Mouse (Mus musculus) limb, embryonic 13.5 days (tissue): ENCODE measurements at regions not wholly inside any gene's neighbourhood (a gene's known extent, or its start where the extent isn't known, plus 50 kb on each side); places are given as distances from the start of the nearest gene placed in this dataset. TPM values are rescaled to one million over a fixed set of nuclear protein-coding genes. Genes with fewer than 3 reads are reported as not detected.

ENCODE experiments used
- ATAC-seq: fragments of 200-750 bp; cut with Nextera tagmentation; 2 replicates; pipeline ENCODE4 v1.8.0; 2017; ENCODE audit warnings: low read depth, moderate number of reproducible peaks, moderate TSS enrichment; ENCODE audit not compliant: low FRiP score
- H3K27ac ChIP-seq: fragments of 300-500 bp; sonication (generic); 2 replicates; pipeline ENCODE4 v1.5.1; 2015; ENCODE audit warnings: inconsistent platforms, mild to moderate bottlenecking, moderate library complexity
- H3K27me3 ChIP-seq: fragments of 300-500 bp; sonication (generic); 2 replicates; pipeline ENCODE4 v1.6.1; 2015; ENCODE audit warnings: mild to moderate bottlenecking, inconsistent platforms
- H3K36me3 ChIP-seq: fragments of 300-500 bp; sonication (generic); 2 replicates; pipeline ENCODE4 v1.6.1; 2015; ENCODE audit warnings: inconsistent platforms, mild to moderate bottlenecking, moderate library complexity
- H3K4me1 ChIP-seq: fragments of 300-500 bp; sonication (generic); 2 replicates; pipeline ENCODE4 v1.6.1; 2015; ENCODE audit warnings: inconsistent platforms
- H3K4me2 ChIP-seq: fragments of 300-500 bp; sonication (generic); replicated peaks from 2 replicates; pipeline ENCODE4 v1.6.1; 2015; ENCODE audit warnings: inconsistent platforms, mild to moderate bottlenecking, moderate library complexity
- H3K4me3 ChIP-seq: fragments of 300-500 bp; sonication (generic); 2 replicates; pipeline ENCODE4 v1.5.1; 2015; ENCODE audit warnings: moderate library complexity, mild to moderate bottlenecking, inconsistent platforms
- H3K9ac ChIP-seq: fragments of 300-500 bp; sonication (generic); 2 replicates; pipeline ENCODE4 v1.6.1; 2015; ENCODE audit warnings: mild to moderate bottlenecking, inconsistent platforms
- H3K9me3 ChIP-seq: fragments of 300-500 bp; sonication (generic); 2 replicates; pipeline ENCODE4 v1.6.1; 2016; ENCODE audit warnings: inconsistent platforms
- WGBS: fragments of 180-500 bp; shearing (Covaris S2); methylation state at CpG from one replicate; pipeline ENCODE4 v1.1.7; 2015; 5-methylcytosine and 5-hydroxymethylcytosine counted together
- microRNA-seq: library from miRNA; unstranded; fragments of <30 nt; microRNA quantifications from one replicate; pipeline ENCODE4, GENCODE M21; 2016

- Histone ChIP-seq H3K4me3 (no peak overlapping the region), H3K4me1 (peaks cover 22% of the 10 kb centered on the region), H3K9ac (no peak overlapping the region), H3K27me3 (0 out of 2 replicates have a peak, but pooled peaks cover 4% of the 10 kb centered on the region), H3K36me3 (no peaks in the 10 kb centered on the region), H3K4me2 (no peak overlapping the region), H3K9me3 (no peaks in the 10 kb centered on the region), H3K27ac (no peak overlapping the region)
- ATAC-seq, result no peak
- 74% methylated on average over 6 of the region's 6 CpGs for WGBS
These were observed 56.4 kb upstream of the Max start for GRCm38 (mm10) chr12:77018373-77018772.

GRCm38 (mm10) chr12:77014908-77015307, 52.9 kb upstream of the Max start:
- Histone ChIP-seq H3K27me3 (no peaks in the 10 kb centered on the region), H3K9me3 (no peaks in the 10 kb centered on the region), H3K9ac (no peak overlapping the region), H3K4me2 (no peak overlapping the region), H3K36me3 (no peaks in the 10 kb centered on the region), H3K27ac (no peak overlapping the region), H3K4me1 (no peaks in the 10 kb centered on the region), H3K4me3 (no peak overlapping the region)
- WGBS, result 84% methylated on average over 2 of the region's 2 CpGs
- ATAC-seq, result no peak

Small RNA genes in the stretch of these regions (microRNA-seq; reads per million reads assigned to microRNA genes)
- gene Gm22696, result not detected
